Mouse (Mus musculus): Measurements from ENCODE around the gene Mpig6b.

GRCm38 (mm10) chr17:35034896-35035295 is 31.1 kb downstream of the Mpig6b start:
- TF ChIP-seq POLR2A (IDR thresholded peaks at IDR 0.05; ENCODE audit: insufficient read depth, low read depth, low read length) (no peak), CTCF (IDR thresholded peaks at IDR 0.05) (no peak)

Data from heart, adult 2 months (tissue).